Mouse (Mus musculus) monocyte, adult 2 months (primary cell): ENCODE data around the gene Sorcs1.

Experiments used
- DNase-seq, 2 experiments: peaks; one replicate each; pipeline ENCODE4 v3.0.0; 2022; ENCODE audit warnings: low spot score in 2 of 2, low read depth in 1 of 2

The Sorcs1 gene

DNA sequence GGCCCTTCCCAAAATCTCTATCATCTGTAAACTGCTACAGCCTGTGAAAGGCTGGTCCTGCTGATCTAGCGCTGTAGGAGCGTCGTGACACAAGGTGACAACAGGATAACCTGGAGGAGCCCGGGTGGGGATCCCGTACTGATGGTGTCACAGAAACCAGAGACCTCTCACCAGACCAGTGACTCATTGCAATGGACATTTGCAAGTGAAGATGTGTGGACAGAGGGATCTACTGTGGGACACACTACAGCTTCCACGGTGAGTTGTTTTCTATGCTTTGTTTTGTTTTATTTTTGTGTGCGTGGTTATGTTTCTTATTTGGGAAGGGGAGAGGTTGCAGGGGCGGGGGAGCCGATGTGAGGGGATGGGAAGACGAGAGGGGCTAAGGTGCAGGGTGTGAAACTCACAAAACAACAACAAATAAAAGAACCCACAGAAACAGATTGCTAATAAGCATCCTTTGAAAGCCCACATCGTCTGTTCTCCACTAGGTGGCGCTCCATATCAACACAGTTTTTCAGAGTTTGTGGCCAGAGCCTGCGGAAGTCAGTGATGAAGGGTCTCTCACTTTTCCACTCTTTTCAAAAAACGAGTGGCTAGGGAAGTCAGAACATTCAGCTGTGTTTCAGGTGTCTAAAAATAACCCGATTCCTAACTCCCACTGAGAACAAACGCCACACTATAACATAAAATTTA is 419.6 kb downstream of the Sorcs1 start:
- DNase-seq = no peak

DNA sequence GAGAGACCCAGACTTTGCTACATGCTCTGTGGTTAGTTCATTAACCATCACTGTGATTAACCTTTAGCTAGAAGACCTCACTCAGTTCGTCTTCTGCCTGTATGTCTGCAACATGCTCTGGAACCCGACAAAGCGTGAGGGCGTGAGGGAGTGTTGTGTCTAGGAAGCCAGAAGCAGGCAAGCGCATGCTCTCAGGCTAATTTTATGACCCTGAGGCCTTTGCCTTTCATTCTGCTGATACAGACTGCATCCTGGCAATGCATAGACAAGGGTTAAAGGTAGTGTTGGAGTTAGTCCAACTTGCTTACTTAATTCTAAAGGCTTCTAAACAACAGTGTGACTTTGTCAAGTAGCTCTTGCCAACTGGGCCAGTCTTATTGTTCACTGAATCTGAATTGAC is 458.0 kb downstream of the Sorcs1 start:
- no peak for DNase-seq

DNA sequence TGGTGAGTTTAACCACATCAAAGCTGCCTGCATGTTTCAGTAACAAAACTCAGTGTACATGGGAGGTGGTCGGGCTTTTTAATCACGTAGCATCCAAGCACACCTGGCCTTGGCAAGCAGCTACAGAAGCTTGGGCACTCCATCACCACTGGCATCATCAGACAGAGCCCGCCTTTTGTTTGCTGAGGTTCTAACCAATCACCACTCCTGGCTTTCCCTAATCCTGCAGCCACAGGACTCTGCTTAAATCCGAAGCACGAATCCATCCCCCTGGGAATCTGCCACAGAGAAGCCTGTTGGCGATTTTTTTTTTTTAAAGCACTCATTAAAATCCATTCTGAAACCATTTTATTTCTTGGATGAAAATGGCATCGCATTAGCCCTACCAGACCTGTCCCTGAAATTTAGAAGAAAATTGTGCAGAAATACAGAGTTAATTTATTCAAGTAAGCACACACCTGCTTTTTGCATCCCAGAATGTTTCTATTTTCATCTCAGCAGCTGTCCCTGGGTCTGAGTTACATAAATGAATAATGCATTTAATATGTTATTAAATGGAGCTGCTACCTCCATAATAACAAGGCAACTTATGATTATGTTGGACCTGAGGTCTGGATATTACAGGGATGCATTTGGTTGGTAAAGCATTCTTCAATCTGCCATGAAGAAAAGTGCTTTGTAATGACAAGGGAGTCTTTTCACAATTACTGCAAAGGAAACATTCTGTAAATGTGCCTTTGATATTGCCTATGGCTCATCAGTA is 463.8 kb downstream of the Sorcs1 start:
- no peak for DNase-seq

GRCm38 (mm10) chr19:50210456-50210855 is 468.0 kb downstream of the Sorcs1 start:
- no peak for DNase-seq

DNA sequence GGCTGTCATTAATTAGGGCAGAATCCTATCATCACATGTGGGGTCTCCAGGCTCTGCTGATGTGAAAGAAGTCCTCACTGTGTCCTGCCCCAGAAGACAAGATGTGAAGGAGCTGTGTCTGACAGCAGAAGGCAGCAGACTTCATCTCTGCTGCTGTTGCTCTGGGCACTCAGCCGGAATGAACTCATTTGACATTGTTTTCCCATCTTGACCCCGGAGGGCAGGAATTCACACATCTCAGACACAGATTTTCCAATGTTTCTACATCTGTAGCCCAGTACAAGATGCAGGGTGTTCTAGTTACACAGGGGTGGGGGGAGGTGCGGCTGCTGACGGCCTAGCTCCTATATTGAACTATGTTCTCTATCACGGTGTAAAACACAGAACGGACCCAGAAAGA is 474.1 kb downstream of the Sorcs1 start:
- no peak for DNase-seq

- no peak for DNase-seq
These were observed 481.9 kb downstream of the Sorcs1 start for GRCm38 (mm10) chr19:50196592-50196991.

DNA sequence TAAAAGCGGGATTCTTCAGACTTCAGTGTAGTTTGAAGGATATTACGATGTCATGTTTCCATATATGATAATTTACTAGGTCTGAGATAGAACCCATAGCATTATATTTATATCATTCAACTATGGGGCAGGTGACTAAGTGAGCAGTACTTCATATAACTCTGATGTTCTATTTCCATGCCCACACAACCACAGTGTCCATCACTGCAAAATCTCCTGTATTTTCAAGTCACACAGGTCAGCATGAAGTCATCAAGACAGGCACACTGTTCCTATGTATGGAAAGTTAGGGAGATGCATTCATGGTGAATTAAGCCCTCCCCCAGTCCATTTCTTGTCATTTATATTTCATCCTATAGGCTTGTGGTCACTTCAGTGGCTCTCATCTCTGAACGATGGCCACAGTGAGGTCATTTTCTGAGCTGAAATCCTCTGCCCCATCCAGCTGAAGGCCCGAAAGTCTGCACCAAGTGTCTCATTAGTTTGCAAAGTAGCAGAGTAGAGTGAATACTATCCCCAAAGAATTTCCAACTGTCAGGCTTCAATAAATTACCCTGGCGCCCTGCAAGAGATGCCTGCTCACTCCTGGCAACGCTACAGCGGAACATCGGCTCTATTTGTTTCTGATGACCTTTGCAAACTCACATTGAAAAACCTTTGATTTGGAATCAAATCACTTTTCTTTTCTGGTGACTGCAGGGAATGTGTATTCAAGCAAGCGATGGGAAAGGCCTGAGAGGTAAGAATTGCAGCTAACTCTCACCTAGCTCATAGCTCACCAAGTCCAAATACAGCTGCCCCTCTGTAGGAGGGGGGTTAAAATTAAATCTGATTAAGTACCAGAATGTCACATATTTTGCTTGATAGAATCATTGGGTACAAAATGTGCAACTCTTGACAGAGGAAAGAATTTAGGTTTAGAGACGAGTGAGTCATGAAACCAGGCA is 492.4 kb downstream of the Sorcs1 start:
- DNase-seq = no peak

DNA sequence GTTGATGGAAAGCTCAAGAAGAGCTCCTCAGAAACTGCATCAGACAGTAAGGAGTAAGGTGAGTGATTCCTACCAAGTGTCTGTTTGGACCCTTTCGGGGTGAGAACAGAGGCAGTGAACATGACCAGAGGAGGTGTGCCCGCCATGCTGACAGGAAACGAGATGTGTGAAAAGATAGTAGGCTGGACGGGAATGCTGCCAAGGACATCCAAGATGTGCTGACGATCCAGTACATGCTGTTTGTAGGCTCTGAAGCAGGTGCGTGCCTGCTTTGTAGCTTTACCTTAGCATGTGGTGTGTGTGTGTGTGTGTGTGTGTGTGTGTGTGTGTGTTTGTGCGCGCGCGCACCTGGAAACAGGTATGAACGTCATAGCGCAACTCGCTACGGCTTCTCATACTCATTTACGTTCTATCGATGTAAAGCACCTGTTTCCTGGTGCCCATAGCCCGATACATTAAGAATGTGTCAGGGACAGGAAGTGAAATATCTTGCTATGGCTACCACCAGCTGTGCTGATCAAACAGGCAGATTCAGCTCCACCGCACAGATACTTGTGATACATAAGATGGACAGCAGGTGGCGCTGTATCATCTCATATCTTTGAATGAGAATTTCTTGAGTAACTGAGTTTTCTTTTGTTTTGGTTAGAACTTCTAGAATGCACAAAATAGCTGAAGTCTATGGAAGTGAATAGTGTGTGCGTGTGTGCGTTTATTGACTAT is 493.4 kb downstream of the Sorcs1 start:
- DNase-seq = no peak

DNA sequence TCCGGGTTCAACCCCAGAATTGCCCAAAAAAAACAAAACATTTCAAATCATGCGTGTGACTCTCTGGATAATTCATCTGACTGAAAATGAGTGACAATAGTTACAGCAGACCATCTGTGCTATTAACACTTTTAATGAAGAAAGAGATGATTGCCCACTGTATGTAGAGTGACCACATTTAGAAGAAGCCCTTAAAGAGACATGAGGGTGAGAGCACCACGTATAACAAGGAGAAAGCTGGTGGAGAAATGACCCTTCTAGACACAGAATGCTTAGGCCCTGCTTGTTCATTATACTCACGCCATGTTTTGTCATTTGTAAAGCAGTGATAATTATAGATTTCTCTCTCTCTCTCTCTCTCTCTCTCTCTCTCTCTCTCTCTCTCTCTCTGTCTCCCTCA is 499.6 kb downstream of the Sorcs1 start:
- DNase-seq = no peak

DNA sequence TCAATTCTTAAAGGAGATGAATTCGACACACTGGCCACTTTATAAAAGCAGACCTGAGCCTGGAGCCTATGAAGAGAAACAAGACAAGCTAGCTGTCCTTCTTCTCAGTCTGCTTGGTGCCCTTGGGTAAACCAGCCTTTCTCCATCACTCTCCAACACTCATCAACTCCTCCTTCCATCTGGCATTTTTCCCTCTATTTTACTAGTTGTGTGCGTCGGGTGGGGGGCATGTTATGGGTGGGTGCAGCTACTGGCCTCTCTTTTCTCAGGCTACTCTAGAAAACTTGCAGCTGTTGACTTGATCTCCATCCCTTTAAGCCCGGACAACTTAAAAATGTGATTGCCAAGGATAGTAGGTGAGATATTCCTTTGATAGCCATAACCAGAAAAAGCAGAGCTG is 500.3 kb downstream of the Sorcs1 start:
- no peak for DNase-seq

DNA sequence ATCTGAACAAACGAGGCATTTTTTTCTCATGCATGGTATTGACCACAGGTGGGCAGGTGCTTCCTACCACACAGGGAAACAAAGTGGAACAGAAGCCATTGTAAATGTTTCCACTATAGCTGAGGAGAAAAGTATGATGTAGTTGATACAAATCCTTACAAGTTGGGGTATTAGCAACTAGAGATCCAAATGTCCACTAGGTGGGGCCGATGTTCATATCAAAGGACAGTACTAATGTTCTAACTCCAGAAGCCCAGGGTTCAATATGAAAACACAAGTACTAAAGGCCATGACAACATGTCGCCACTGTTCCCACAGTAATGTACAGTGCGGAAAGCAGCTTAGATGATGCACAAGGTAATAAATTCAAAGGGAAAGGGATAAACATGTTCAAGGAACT is 506.6 kb downstream of the Sorcs1 start:
- no peak for DNase-seq

- DNase-seq = no peak
These were observed 527.3 kb downstream of the Sorcs1 start for GRCm38 (mm10) chr19:50151111-50151510.

DNA sequence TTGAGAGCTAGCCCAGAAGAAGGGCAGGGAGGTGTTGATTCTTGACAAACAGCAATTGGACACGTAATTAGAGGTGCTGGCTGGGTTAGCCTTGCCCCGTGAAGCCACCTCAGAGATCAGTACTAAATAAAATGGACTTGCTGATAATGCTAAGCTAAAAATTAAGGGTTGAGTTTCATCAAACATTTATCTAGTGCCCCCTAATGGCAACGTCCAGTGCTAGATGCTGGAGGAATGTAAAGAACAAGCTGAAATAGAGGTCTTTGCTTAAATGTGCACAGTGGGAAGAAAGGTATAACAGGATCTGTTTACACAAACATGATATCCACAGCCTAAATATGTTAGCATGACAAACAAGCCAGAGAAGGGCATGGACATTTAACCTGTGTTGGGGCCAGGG is 532.5 kb downstream of the Sorcs1 start:
- no peak for DNase-seq

DNA sequence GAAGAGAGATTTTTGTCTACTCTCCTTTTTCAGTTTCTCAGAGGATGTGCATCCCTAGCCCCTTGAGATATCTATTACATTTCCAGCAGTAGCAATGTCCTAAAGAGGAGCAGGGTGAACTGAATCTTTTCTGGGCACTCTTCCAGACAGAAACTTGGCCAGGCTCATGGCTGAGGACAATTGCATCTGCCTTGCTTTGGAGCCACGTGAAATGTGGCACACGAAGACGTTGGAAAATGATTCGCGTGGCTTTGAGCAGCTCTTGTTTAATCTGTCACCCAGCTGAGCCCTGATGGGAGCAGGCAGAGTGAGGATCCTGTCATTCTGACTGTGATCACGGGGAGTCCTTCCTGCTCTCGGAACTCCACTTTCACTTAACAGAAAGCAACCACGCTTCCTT is 536.6 kb downstream of the Sorcs1 start:
- DNase-seq = no peak

DNA sequence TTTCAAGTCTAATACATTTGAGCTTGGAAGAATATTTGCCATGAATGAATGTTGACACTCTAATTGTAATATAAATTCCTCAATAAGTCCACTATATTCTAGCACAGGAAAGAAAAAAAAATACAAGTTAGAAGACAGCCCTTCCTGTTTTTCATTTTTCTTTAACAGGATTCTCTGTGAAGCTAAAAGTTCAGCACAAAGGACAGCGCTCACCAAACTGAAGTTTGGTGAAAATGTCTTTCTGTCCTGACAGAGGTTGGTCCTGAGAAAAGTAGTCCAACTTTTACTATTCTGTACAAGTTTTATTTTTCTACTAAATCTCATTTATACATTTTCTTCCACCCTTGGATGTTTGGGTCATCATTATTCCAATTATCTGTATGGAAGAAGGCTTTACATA is 543.8 kb downstream of the Sorcs1 start:
- DNase-seq = no peak

GRCm38 (mm10) chr19:50105842-50106585 is 572.4 kb downstream of the Sorcs1 start:
- DNase-seq = no peak
